Mouse (Mus musculus) bone marrow, adult 2 months (tissue): ENCODE measurements around the gene Tmem115.

Experiments used
- CTCF ChIP-seq: fragments of 200-500 bp; IDR thresholded peaks from 2 replicates; pipeline ENCODE4 v1.5.1; 2011; ENCODE audit warnings: low read length, control low read depth; ENCODE audit not compliant: control insufficient read depth, insufficient read depth
- POLR2A ChIP-seq: fragments of 200-500 bp; IDR thresholded peaks from 2 replicates; pipeline ENCODE4 v1.6.1; 2011; ENCODE audit warnings: low read depth, mild to moderate bottlenecking, control low read depth, low read length, borderline replicate concordance; ENCODE audit not compliant: control insufficient read depth

GRCm38 (mm10) chr9:107533791-107534407 is at the start of gene Tmem115:
- TF ChIP-seq CTCF (no peak), POLR2A (peak; percentile 67)
